Mouse (Mus musculus) limb, embryonic 12.5 days (tissue): ENCODE results near the gene Nol11. TPM values are rescaled to one million over a fixed set of nuclear protein-coding genes. Genes with fewer than 3 reads are reported as not detected.

Experiments
- ATAC-seq: fragments of 200-750 bp; cut with Nextera tagmentation; 2 replicates; pipeline ENCODE4 v1.8.0; 2017; ENCODE audit warnings: low read depth, moderate TSS enrichment; ENCODE audit not compliant: insufficient number of reproducible peaks, insufficient read depth, low FRiP score, low TSS enrichment
- H3K27ac ChIP-seq: fragments of 300-500 bp; sonication (generic); 2 replicates; pipeline ENCODE4 v1.5.1; 2016; ENCODE audit warnings: mild to moderate bottlenecking, moderate library complexity
- H3K27me3 ChIP-seq: fragments of 300-500 bp; sonication (generic); 2 replicates; pipeline ENCODE4 v1.6.1; 2016; ENCODE audit warnings: mild to moderate bottlenecking, moderate library complexity
- H3K36me3 ChIP-seq: fragments of 300-500 bp; sonication (generic); 2 replicates; pipeline ENCODE4 v1.6.1; 2016; ENCODE audit warnings: mild to moderate bottlenecking, moderate library complexity
- H3K4me1 ChIP-seq: fragments of 300-500 bp; sonication (generic); replicated peaks from 2 replicates; pipeline ENCODE4 v1.6.1; 2016
- H3K4me2 ChIP-seq: fragments of 300-500 bp; sonication (generic); 2 replicates; pipeline ENCODE4 v1.6.1; 2016; ENCODE audit warnings: mild to moderate bottlenecking, moderate library complexity
- H3K4me3 ChIP-seq: fragments of 300-500 bp; sonication (generic); replicated peaks from 2 replicates; pipeline ENCODE4 v1.5.1; 2016; ENCODE audit warnings: mild to moderate bottlenecking
- H3K9ac ChIP-seq: fragments of 300-500 bp; sonication (generic); replicated peaks from 2 replicates; pipeline ENCODE4 v1.6.1; 2016; ENCODE audit warnings: mild to moderate bottlenecking, moderate library complexity
- H3K9me3 ChIP-seq: fragments of 300-500 bp; sonication (generic); 2 replicates; pipeline ENCODE4 v1.6.1; 2016; ENCODE audit warnings: mild to moderate bottlenecking, moderate library complexity
- WGBS: fragments of 180-500 bp; shearing (Covaris S2); methylation state at CpG from one replicate; pipeline ENCODE4 v1.1.7; 2016; 5-methylcytosine and 5-hydroxymethylcytosine counted together
- polyA plus RNA-seq: library from polyadenylated mRNA; unstranded; fragments of >200 nt; fragmentation: Nextera tagmentation; extraction: Ambion mirVana; gene quantifications from 2 replicates; pipeline ENCODE4 v1.2.1, GENCODE M21; 2016

The Nol11 gene
- polyA plus RNA-seq, result 72.7 and 73.9 TPM in 2 replicates

DNA sequence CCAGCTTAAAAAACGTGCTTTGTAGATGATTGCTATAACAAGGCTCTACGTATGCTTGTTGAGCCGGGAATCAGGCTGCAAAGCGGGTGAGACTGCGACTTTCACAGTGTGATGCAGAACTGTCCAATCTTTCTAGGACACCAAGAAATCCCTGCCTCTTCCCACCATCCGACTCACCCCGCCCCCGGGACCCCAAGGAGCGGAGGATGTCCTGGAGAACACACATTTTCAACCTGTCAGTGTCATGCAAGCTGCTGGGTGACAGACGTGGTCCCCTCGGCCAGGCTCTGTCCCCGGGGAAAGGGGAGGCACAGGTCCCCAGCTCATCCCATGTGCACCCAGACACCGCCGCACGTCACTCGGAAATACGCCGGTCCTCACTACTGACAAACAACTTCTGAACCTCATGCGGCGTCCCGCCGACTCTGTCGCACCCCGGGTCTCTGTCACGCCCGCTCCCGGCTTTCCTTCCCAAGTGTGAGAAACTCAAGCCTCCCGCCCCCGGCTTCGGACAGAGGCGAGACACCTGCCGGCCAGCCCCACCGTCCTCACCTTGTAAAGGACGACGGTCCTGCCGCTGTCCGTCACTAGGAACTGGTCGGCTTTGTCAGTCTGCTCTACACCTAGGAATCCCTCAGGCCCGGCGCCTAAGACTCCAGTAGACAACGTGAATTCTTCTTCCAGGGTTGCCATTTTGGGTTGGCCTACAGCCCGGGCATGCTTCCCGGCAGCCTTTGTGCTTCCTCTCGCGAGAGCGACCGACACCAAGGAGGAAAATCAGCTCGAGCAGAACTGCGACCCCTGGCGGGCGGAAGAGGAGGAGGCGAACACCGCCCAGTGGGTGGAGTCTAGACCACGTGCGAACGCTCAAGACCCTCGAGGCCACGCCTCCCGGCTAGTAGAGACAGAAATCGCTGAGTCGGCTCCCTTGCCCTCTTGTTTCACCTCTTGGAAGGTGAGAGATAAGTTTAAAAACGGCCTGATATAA is at the start of gene Nol11:
Gene Nol11, minus strand, starts transcription at position 817 of the 988 bp plus-strand sequence.
- peaks cover 7% of the 10 kb centered on the region for H3K4me1 ChIP-seq
- peak within 1 kb of the TSS; percentile 91 for H3K9ac ChIP-seq
- peak within 1 kb of the TSS; percentile 50 for H3K27ac ChIP-seq
- no peaks in the 10 kb centered on the region for H3K27me3 ChIP-seq
- H3K36me3 ChIP-seq, result peaks cover 24% of the 10 kb centered on the region
- H3K9me3 ChIP-seq, result no peaks in the 10 kb centered on the region
- peak; percentile 95 for ATAC-seq
- whole genome bisulfite sequencing, result under 1% methylated on average over 62 of the region's 62 CpGs
- peak within 1 kb of the TSS; percentile 93 for H3K4me3 ChIP-seq
- peak within 1 kb of the TSS; percentile 85 for H3K4me2 ChIP-seq

- no peak overlapping the region for H3K9ac ChIP-seq
- no peak overlapping the region for H3K4me2 ChIP-seq
- no peaks in the 10 kb centered on the region for H3K4me1 ChIP-seq
- H3K36me3 ChIP-seq, result peaks cover 12% of the 10 kb centered on the region
- no peak overlapping the region for H3K4me3 ChIP-seq
- no peak overlapping the region for H3K27ac ChIP-seq
- H3K9me3 ChIP-seq, result no peaks in the 10 kb centered on the region
- no peaks in the 10 kb centered on the region for H3K27me3 ChIP-seq
- 91% methylated on average over 6 of the region's 6 CpGs for WGBS
- no peak for ATAC-seq
Observed at GRCm38 (mm10) chr11:107238506-107238905, 49.3 kb upstream of the Nol11 start.

DNA sequence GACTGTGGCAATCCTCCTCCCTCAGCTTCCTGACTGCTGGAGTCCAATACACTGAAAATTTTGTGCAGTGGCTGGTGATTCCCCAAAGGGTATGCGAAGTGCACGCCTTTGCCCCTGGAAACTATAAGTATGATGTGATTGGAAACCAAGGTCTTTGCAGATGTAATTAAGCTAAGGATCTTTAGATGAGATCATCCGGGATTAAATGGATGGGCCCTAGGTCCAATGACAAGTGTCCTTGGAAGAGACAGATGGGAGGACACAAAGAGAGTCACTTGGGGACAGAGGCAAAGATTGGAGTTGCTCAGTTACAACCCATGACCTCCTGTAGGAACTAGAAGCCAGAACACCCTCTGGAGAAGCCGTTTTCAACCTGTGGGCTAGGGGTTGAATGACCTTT is 48.4 kb upstream of the Nol11 start:
- no peak overlapping the region for H3K4me3 ChIP-seq
- H3K9ac ChIP-seq, result no peak overlapping the region
- 94% methylated on average over 4 of the region's 4 CpGs for WGBS
- H3K27ac ChIP-seq, result no peak overlapping the region
- H3K36me3 ChIP-seq, result peaks cover 21% of the 10 kb centered on the region
- no peak for ATAC-seq
- no peaks in the 10 kb centered on the region for H3K27me3 ChIP-seq
- no peaks in the 10 kb centered on the region for H3K9me3 ChIP-seq
- no peak overlapping the region for H3K4me2 ChIP-seq
- no peaks in the 10 kb centered on the region for H3K4me1 ChIP-seq

DNA sequence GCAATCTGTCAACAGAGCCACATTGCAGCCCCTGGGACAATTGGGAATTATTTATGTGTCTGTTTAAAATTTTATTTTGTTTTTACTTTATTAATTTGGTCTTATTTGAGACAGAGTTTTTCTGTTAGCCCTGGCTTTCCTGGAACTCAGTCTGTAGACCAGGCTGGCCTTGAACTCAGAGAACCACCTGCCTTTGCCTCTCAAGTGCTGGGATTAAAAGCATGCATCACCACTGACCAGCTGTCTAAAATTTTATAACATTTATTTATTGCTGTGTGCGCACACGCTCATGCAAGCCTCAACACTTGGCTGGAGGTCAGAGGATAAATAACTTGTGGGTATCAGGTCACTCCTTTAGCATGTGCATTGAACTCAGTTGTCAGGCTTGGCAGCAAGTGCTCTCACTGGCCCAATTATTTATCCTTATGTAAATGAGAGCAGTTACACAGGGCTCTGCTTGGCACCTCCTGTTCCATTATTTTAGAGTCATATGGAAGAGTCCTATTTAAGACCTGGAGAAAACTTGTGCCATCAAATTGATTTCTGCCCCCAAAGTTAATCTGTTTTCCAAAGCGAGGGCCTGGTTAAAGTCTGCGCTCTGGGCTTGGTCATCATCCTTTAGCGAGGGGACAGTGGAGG is 44.2 kb upstream of the Nol11 start:
- H3K4me3 ChIP-seq, result no peak overlapping the region
- no peak overlapping the region for H3K4me2 ChIP-seq
- WGBS, result 81% methylated on average over 5 of the region's 5 CpGs
- no peaks in the 10 kb centered on the region for H3K27me3 ChIP-seq
- peaks cover 10% of the 10 kb centered on the region; the same call in 1 of the 2 replicates for H3K9me3 ChIP-seq
- H3K9ac ChIP-seq, result no peak overlapping the region
- H3K4me1 ChIP-seq, result peaks cover 14% of the 10 kb centered on the region
- H3K27ac ChIP-seq, result no peak overlapping the region
- ATAC-seq, result no peak
- H3K36me3 ChIP-seq, result peaks cover 43% of the 10 kb centered on the region

DNA sequence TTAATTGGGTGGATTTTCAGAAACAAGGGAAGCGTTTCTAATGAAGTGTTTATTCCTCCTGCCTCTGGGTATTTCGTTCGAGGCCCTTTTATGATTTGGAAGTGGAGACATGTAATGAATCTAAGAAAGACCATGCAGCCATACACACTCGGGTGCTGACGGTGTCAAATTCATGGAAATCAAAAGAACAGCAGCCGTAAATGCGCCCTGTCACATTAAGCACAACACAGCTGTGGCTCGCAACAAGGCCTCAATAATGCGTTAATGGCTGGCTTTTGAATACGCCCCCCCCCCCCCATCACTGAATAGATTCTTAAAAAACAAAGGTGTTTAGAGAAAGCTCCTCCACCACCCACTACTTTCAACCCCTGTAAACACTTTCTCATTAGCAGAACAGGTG is 40.9 kb upstream of the Nol11 start:
- no peaks in the 10 kb centered on the region for H3K27me3 ChIP-seq
- 30% methylated on average over 10 of the region's 10 CpGs for WGBS
- no peak overlapping the region for H3K9ac ChIP-seq
- peak overlapping the region; percentile 35; the same call in 1 of the 2 replicates for H3K27ac ChIP-seq
- peaks cover 14% of the 10 kb centered on the region for H3K4me1 ChIP-seq
- no peak overlapping the region for H3K4me2 ChIP-seq
- ATAC-seq, result no peak
- H3K36me3 ChIP-seq, result peaks cover 60% of the 10 kb centered on the region
- peaks cover 10% of the 10 kb centered on the region; the same call in 1 of the 2 replicates for H3K9me3 ChIP-seq
- no peak overlapping the region for H3K4me3 ChIP-seq

GRCm38 (mm10) chr11:107226431-107226830 is 37.2 kb upstream of the Nol11 start:
- ATAC-seq, result no peak
- Histone ChIP-seq H3K4me1 (peaks cover 25% of the 10 kb centered on the region), H3K4me3 (no peak overlapping the region), H3K27ac (no peak overlapping the region), H3K9ac (no peak overlapping the region), H3K36me3 (peaks cover 41% of the 10 kb centered on the region), H3K27me3 (no peaks in the 10 kb centered on the region), H3K9me3 (peaks cover 2% of the 10 kb centered on the region; the same call in 1 of the 2 replicates), H3K4me2 (no peak overlapping the region)
- WGBS, result 93% methylated on average over 1 of the region's 1 CpGs

DNA sequence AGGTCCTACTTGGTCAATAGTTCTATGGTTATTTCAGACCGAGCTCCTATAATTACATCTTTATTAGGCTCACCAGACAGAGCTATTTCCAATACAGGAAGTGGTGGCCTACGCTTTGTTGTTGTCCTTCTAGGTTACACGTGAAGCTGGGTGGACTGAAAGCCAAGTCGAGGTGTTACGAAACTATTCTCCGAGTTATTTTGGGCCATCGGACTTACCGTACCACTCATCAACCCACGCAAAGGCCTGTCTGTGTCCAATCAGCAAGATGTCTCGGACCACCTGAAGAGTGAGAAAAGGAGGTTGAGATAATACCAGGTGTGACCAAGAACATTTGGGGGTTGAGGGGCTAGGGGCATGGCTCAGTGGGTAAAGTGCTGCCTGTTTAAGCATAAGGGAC is 36.8 kb upstream of the Nol11 start:
- H3K4me2 ChIP-seq, result no peak overlapping the region
- peaks cover 25% of the 10 kb centered on the region for H3K4me1 ChIP-seq
- no peak overlapping the region for H3K9ac ChIP-seq
- peaks cover 37% of the 10 kb centered on the region for H3K36me3 ChIP-seq
- no peaks in the 10 kb centered on the region for H3K9me3 ChIP-seq
- WGBS, result 90% methylated on average over 10 of the region's 10 CpGs
- no peaks in the 10 kb centered on the region for H3K27me3 ChIP-seq
- ATAC-seq, result no peak
- H3K4me3 ChIP-seq, result no peak overlapping the region
- H3K27ac ChIP-seq, result no peak overlapping the region

DNA sequence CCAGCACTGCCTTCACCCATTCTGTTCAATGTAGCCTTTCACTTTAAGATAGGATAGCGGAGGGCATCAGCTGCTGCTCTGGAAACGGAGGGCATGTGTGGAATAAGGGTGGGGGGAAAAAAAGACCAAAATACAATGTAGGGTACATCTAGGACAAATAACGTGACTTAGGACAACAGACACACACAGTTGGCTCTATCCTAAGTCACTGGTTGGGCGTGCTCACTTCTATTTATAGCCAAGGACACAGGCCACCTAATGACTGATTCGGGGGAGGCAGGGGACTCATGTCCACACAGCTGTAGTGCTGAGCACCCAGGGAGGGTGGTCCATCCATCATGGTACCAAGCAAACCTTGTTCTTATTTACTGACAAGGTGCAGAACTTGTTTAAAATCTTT is 36.1 kb upstream of the Nol11 start:
- Histone ChIP-seq H3K36me3 (peaks cover 31% of the 10 kb centered on the region), H3K9ac (no peak overlapping the region), H3K4me2 (no peak overlapping the region), H3K27me3 (no peaks in the 10 kb centered on the region), H3K9me3 (no peaks in the 10 kb centered on the region), H3K4me3 (no peak overlapping the region), H3K4me1 (peaks cover 19% of the 10 kb centered on the region), H3K27ac (peak overlapping the region; percentile 64; the same call in 1 of the 2 replicates)
- 86% methylated on average over 5 of the region's 5 CpGs for WGBS
- no peak for ATAC-seq

GRCm38 (mm10) chr11:107223667-107224214 is 34.6 kb upstream of the Nol11 start:
- Histone ChIP-seq H3K36me3 (peaks cover 35% of the 10 kb centered on the region), H3K4me2 (no peak overlapping the region), H3K4me1 (peaks cover 11% of the 10 kb centered on the region), H3K27ac (peak overlapping the region; percentile 56; the same call in 1 of the 2 replicates), H3K4me3 (no peak overlapping the region), H3K27me3 (no peaks in the 10 kb centered on the region), H3K9ac (no peak overlapping the region), H3K9me3 (no peaks in the 10 kb centered on the region)
- no peak for ATAC-seq
- 59% methylated on average over 8 of the region's 8 CpGs for WGBS

- peaks cover 29% of the 10 kb centered on the region for H3K36me3 ChIP-seq
- no peak overlapping the region for H3K4me3 ChIP-seq
- H3K4me1 ChIP-seq, result peaks cover 11% of the 10 kb centered on the region
- H3K9ac ChIP-seq, result no peak overlapping the region
- no peaks in the 10 kb centered on the region for H3K27me3 ChIP-seq
- no peak for ATAC-seq
- no peaks in the 10 kb centered on the region for H3K9me3 ChIP-seq
- 91% methylated on average over 1 of the region's 1 CpGs for WGBS
- H3K4me2 ChIP-seq, result no peak overlapping the region
- peak overlapping the region; percentile 56; the same call in 1 of the 2 replicates for H3K27ac ChIP-seq
Observed at GRCm38 (mm10) chr11:107223169-107223561, 34.0 kb upstream of the Nol11 start.
